Mouse (Mus musculus) adrenal gland, postnatal 36 days (tissue): ENCODE measurements around the gene Ugt1a8. TPM values are rescaled to one million over a fixed set of nuclear protein-coding genes. Genes with fewer than 3 reads are reported as not detected.
A peak's percentile ranks its signal among the peaks of the same experiment; 100 is the strongest.
"Not testable (repeated sequence)": the region's sequence is repeated elsewhere in the genome, so short reads cannot be mapped to it uniquely, and the experiment has no call there.

Experiments used
- DNase-seq, 2 experiments: peaks; one replicate each; pipeline ENCODE4 v3.0.0; 2021; ENCODE audit warnings: mixed read lengths in 1 of 2
- long read RNA-seq, 2 experiments: library from polyadenylated mRNA; stranded (forward); transcript quantifications; one replicate each; pipeline ENCODE4 v2.0.0; 2021; ENCODE audit warnings: borderline sequencing depth in 2 of 2
- total RNA-seq, 2 experiments: library from RNA; stranded (reverse); gene quantifications; 2 replicates each; pipeline ENCODE4 v1.2.3; 2021

Gene Ugt1a8
- total RNA-seq = not detected
- long read RNA-seq, experiment 1 = 0 reads
- long read RNA-seq, experiment 2 = 0 reads

- no peak for DNase-seq
Observed at GRCm38 (mm10) chr1:88087513-88087912, at the start of gene Ugt1a8. Ugt1a8 (plus strand) TSS chr1:88087813.

- DNase-seq = not testable (repeated sequence)
Observed at GRCm38 (mm10) chr1:88043044-88043443, 44.6 kb upstream of the Ugt1a8 start.

- DNase-seq = not testable (repeated sequence)
Observed at GRCm38 (mm10) chr1:88044832-88045437, 42.7 kb upstream of the Ugt1a8 start.

- DNase-seq = not testable (repeated sequence)
Observed at GRCm38 (mm10) chr1:88047408-88047807, 40.2 kb upstream of the Ugt1a8 start.

- no peak for DNase-seq
Observed at GRCm38 (mm10) chr1:88055088-88055487, 32.5 kb upstream of the Ugt1a8 start, which contains the start of gene Ugt1a10. Ugt1a10 (plus strand) TSS chr1:88055388.

DNA sequence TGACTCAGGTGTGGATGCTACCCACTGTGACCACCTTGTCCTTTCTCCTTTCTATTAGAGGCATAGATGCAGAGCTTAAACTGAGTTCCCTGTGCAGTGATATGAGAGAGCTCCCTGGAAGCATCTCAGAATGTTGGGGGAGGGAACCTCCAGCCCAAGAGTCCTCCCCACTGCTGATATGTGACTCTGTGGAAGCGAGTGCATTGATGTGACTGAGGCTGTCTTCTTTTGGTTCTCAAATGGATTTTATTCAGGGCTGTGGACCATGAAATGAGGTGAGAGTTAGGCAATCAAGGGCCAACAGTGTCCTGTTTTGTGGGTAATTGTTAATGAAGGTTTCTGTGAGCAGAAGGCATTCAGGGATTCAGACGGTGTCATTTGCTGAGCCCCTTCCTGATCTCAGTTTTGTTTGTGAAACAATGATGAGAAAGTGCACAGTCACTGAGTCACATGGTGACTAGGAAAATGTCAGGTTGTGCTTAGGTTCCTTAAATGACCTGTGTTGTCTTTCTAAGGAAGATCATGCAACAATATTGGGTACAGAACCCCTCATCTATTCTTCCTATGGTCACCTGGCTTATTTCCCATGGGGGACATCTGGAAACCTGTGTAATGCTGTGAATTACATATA, 21.0 kb upstream of the Ugt1a8 start:
- not testable (repeated sequence) for DNase-seq

GRCm38 (mm10) chr1:88070495-88070894, 17.1 kb upstream of the Ugt1a8 start, which contains the start of gene Ugt1a9:
Ugt1a9 (plus strand) TSS chr1:88070800.
- DNase-seq = no peak

DNA sequence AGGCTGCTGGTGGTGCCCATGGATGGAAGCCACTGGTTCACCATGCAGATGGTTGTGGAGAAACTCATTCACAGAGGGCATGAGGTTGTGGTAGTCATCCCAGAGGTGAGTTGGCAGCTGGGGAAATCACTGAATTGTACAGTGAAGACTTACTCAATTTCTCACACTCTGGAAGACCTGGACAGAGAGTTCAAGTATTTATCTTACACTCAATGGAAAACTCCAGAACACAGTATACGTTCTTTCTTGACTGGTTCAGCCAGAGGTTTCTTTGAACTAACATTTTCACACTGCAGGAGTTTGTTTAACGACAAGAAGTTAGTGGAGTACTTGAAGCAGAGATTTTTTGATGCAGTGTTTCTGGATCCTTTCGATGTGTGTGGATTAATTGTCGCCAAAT, 16.7 kb upstream of the Ugt1a8 start:
- no peak for DNase-seq

- no peak for DNase-seq
Observed at GRCm38 (mm10) chr1:88074471-88074870, 13.1 kb upstream of the Ugt1a8 start.

DNA sequence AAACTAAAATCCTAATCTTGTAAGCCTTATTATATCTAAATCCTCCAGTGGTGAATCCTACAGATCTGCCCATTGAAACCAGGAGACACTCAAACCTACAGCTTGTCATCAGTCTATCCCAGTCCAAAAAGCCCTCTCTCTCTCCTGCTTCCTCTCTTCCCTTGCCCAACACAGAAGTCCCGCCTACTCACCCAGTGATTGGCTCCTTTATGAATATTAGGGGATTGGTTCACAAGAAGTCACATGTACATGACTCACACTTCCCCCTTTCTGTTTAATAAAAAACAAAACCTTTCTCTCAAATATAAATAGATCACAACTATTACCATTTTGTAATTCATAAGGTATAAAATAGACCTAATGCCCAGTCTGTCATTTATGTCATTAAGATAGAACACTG, 10.5 kb upstream of the Ugt1a8 start:
- no peak for DNase-seq

- DNase-seq = no peak
Observed at GRCm38 (mm10) chr1:88081670-88082069, 5.9 kb upstream of the Ugt1a8 start.

GRCm38 (mm10) chr1:88086125-88086524, 1.5 kb upstream of the Ugt1a8 start:
- DNase-seq = no peak

DNA sequence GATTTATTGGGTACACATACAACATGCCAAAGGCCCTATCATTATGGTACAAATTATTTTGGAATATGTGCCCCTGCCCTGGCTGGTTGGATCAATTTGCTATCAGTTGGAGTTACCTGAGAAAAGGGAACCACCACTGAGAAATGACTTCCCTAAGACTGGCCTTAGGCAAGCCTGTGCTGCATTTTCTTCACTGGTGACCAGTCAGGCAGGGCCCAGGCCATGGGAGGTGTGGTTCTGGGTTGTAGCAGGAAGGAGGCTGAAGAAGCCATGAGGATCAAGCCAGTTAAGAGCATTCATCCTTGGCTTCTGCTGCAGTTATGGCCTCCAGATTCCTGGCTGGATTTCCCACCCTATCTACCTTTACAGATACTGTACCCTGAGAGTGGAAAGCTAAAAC, 4.7 kb downstream of the Ugt1a8 start:
- DNase-seq = no peak

DNA sequence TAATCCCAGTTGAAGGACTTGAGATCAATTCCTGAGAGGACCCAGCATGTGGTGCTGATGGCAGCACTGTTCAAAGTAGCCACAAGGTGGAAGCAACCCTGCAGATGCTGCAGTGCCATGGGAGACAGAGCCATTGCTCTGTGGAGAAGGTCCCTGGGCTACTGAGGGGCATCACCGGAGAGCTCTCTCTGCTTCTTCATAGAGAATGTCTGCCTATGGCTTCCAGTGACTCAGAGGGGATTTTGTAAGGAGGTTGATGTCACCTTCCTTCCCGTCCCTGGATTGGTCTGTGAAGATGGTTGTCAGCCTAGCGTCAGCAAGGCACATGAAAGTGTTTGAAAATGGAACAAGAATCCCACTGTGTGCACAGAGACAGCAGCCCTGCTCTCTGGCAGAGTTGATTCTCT, 6.7 kb downstream of the Ugt1a8 start:
- DNase-seq = not testable (repeated sequence)

- DNase-seq = no peak
Observed at GRCm38 (mm10) chr1:88094941-88095492, 7.4 kb downstream of the Ugt1a8 start, which contains the start of gene Ugt1a7c. Ugt1a7c (plus strand) TSS chr1:88095062.

- DNase-seq = not testable (repeated sequence)
Observed at GRCm38 (mm10) chr1:88098546-88098945, 10.9 kb downstream of the Ugt1a8 start.

- peak; percentile 48 for DNase-seq
Observed at GRCm38 (mm10) chr1:88099691-88100090, 12.1 kb downstream of the Ugt1a8 start.

DNA sequence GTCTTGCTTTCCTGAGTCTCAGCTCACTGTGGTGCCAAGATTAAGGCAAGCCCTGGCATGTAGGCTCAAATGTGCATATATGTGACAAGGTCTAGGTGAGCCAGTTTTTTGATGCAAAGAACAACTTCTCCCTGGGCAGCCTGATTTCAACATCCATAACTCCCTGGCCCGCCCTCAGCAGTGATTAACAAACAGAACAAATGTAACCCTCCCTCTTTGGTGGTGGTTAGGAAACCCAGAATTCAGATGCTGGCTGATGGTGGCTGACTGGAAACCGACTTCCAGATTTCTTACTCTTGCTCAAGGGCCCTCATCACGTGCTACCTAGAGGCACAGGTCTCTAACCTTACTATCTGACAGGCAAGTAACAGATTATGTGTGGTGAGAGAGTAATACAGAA, 15.4 kb downstream of the Ugt1a8 start, which contains the start of gene Ugt1a6b:
TSS of gene Ugt1a6b (plus strand) at position 234 of the 400 bp plus-strand sequence.
- not testable (repeated sequence) for DNase-seq

DNA sequence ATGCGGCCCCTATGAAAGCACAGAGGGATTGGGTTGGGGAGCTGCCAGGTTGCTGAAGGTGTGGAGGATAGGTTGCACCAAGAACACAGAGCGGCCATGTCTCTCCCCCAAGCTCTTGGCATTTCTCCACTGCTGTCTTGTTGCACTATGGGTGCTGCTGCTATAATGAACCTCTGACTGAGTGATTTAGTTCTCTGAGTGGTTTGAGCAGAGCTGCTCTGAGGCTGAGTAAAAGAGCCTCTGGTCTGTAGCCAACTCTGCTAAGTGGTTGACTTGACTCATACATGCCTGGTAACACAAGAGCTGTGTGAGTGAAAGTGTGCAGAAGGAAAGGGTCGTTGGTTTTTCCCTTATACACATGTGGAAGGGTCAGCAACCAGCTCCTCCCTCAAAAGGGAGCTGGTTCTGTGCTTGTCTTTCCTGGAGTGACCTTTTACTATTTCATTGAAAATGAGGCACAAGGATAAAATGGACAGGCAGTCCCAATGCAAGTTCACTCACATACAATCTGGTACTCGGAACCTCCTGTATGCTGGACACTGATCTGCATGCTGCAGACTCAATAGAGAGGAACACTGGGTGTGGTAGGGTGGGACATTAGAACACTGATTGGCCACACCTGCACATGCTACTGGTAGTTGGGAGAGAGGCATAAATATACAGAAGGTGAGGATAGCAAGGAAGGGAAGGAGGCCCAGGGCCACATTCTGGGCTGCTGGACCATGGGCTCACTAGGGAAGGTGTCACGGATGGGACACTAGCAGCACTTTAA, 16.3 kb downstream of the Ugt1a8 start:
- DNase-seq = not testable (repeated sequence)

- no peak for DNase-seq
Observed at GRCm38 (mm10) chr1:88104667-88105430, 17.2 kb downstream of the Ugt1a8 start.

- DNase-seq = no peak
Observed at GRCm38 (mm10) chr1:88105656-88106055, 18.0 kb downstream of the Ugt1a8 start.
